In the genomic region with DNA sequence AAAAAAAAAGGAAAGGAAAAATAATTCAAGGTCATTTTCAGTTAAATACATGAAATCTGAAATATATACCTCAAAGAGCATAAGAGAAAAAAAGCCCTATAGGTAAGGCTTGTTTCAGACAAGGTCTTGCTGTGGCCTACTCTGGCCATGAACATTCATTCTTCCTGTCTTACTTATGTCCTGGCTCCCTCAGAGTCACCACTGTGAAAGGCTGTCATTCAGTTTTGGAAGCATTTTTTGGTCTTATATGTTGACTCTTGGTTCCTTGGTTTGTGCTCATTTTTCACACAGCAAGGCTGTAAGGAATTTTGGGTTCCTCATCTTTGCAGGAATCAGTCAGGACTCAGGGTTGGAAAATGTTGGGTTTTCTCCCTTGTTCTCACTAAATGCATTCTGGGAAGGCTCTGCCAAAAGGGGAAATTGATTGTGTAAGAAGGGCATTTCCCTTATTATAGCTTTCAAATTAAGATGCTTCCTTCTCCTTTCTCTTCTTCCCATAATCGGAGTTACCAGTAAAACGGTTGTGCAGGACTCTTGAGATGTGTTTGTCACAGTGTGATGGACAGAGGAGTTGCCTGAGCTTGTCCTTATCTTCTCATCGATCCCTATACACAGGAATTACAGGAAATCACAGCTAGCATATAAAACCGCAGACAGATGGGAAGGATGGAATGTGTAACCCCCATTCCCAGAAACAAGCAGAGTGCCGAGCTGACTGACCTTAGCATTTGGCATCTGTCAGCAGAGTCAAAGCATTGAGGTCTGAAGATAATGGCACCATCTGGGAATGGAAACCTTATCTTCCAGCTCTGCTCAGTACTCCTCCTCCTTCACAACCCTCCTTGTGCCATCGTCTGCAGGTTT, we compare ENCODE assay signal across 9 mouse cellular contexts. TPM values are rescaled to one million over a fixed set of nuclear protein-coding genes. Genes with fewer than 3 reads are reported as not detected.
DNase-seq lines count a peak whose midpoint lies in the region; ATAC-seq and TF ChIP-seq lines count a peak whose summit lies in the region.
"Had no signal": no experiment of that assay in that cellular context is flagged by ENCODE, and none has a peak within 500 bp of the region (broad histone marks: within the 10 kb centered on the region; RNA-seq: fewer than 3 reads in every experiment).

No protein-coding gene starts in this region.

- H3K4me2 ChIP-seq in kidney, embryonic 16.5 days (replicated peaks; ENCODE audit: low read depth, low read length), result no peak overlapping the region
- H3K4me2 ChIP-seq in midbrain, embryonic 12.5 days (replicated peaks), result no peak overlapping the region

- no peaks in the 10 kb centered on the region for H3K36me3 ChIP-seq in kidney, adult 2 months (ENCODE audit: control insufficient read depth, insufficient read depth, low read length)
- no peaks in the 10 kb centered on the region for H3K36me3 ChIP-seq in kidney, embryonic 16.5 days (ENCODE audit: insufficient read depth, low read length)
- no peaks in the 10 kb centered on the region for H3K36me3 ChIP-seq in midbrain, embryonic 12.5 days

- 31% methylated on average over 6 of the region's 6 CpGs for WGBS in kidney, adult 2 months
- 38% methylated on average over 6 of the region's 6 CpGs for WGBS in kidney, embryonic 16.5 days
- 46% methylated on average over 6 of the region's 6 CpGs for WGBS in midbrain, embryonic 12.5 days

- H3K27me3 ChIP-seq in kidney, adult 2 months (replicated peaks; ENCODE audit: control insufficient read depth, insufficient read depth, low read length), result no peaks in the 10 kb centered on the region
- H3K27me3 ChIP-seq in kidney, embryonic 16.5 days (ENCODE audit: insufficient read depth, low read length), result no peaks in the 10 kb centered on the region
- no peaks in the 10 kb centered on the region for H3K27me3 ChIP-seq in midbrain, embryonic 12.5 days

- H3K4me3 ChIP-seq in kidney, adult 2 months (ENCODE audit: insufficient read depth, low read depth, low read length), result no peak overlapping the region
- no peak overlapping the region for H3K4me3 ChIP-seq in kidney, embryonic 16.5 days (ENCODE audit: low read length)
- no peak overlapping the region for H3K4me3 ChIP-seq in midbrain, embryonic 12.5 days

- no peak for ATAC-seq in kidney, embryonic 16.5 days (ENCODE audit: low FRiP score, low TSS enrichment)
- ATAC-seq in hematopoietic stem cell, adult 5-6 weeks (replicated peaks in 1 of 2; ENCODE audit: insufficient read depth in 1 of 2, low FRiP score in 2 of 2, low TSS enrichment in 1 of 2, low read depth in 1 of 2, poor library complexity in 2 of 2, severe bottlenecking in 2 of 2), result peak; percentile 8 to 23; a peak in 1 of 4 replicates
- ATAC-seq in midbrain, embryonic 12.5 days (ENCODE audit: low FRiP score, low read depth), result no peak
- ATAC-seq: intestine, postnatal 0 days had no signal

- TF ChIP-seq POLR2A in kidney, adult 2 months (IDR thresholded peaks at IDR 0.05; ENCODE audit: low read depth, low read length), result no peak
- no peak for TF ChIP-seq POLR2A in brain, embryonic 14.5 days (IDR thresholded peaks at IDR 0.05; ENCODE audit: borderline replicate concordance, extremely low read depth, insufficient read depth, insufficient read length, poor library complexity, severe bottlenecking)

- peak overlapping the region; percentile 46 for H3K27ac ChIP-seq in kidney, adult 2 months (ENCODE audit: insufficient read depth, low read depth, low read length)
- H3K27ac ChIP-seq in kidney, embryonic 16.5 days (ENCODE audit: low read length), result no peak overlapping the region
- H3K27ac ChIP-seq in midbrain, embryonic 12.5 days (replicated peaks), result peak overlapping the region; percentile 63

- H3K9me3 ChIP-seq in kidney, embryonic 16.5 days (ENCODE audit: low read length), result no peaks in the 10 kb centered on the region
- H3K9me3 ChIP-seq in midbrain, embryonic 12.5 days, result no peaks in the 10 kb centered on the region

- H3K4me1 ChIP-seq in kidney, adult 2 months (ENCODE audit: control insufficient read depth, insufficient read depth, low read length), result peaks cover 41% of the 10 kb centered on the region
- peaks cover 28% of the 10 kb centered on the region for H3K4me1 ChIP-seq in kidney, embryonic 16.5 days (ENCODE audit: insufficient read depth, low read length)
- peaks cover 40% of the 10 kb centered on the region for H3K4me1 ChIP-seq in midbrain, embryonic 12.5 days

- TF ChIP-seq CTCF in kidney, adult 2 months (conservative IDR thresholded peaks at IDR 0.05; ENCODE audit: insufficient read depth, insufficient read length, low read depth, low read length), result no peak
- no peak for TF ChIP-seq CTCF in brain, embryonic 14.5 days (IDR thresholded peaks at IDR 0.05; ENCODE audit: borderline replicate concordance, extremely low read depth, insufficient read depth, insufficient read length)

- no peak for DNase-seq in kidney, adult 2 months
- DNase-seq in brain, embryonic 14.5 days (ENCODE audit: low read depth), result peak; percentile 56
- DNase-seq in urinary bladder, postnatal 4 days (ENCODE audit: low spot score in 2 of 2), result no peak
- DNase-seq in left cerebral cortex, adult 8-10 months (ENCODE audit: low spot score in 2 of 2), result no peak
- DNase-seq in thymus, postnatal 0 days (ENCODE audit: low spot score), result no peak

- no peak overlapping the region for H3K9ac ChIP-seq in kidney, embryonic 16.5 days (replicated peaks; ENCODE audit: low read length)
- H3K9ac ChIP-seq in midbrain, embryonic 12.5 days (replicated peaks), result no peak overlapping the region; the same call in 1 of the 2 replicates

RNA-seq across cellular contexts. Expression of gene Susd6, which starts 21.6 kb away (rescaled TPM):
- polyA plus RNA-seq in kidney, adult 2 months (2012; rRNA removed), result 65.5 and 80.0 TPM in 2 replicates
- 17.1 and 19.5 TPM in 2 replicates for polyA plus RNA-seq in kidney, embryonic 16.5 days (2015; fragmentation: Nextera tagmentation; extraction: Ambion mirVana)
- polyA plus RNA-seq in brain, embryonic 14.5 days (2012; rRNA removed), result 21.7 and 23.2 TPM in 2 replicates
- total RNA-seq in hematopoietic stem cell, adult 5-6 weeks (2017), result 27.5 and 31.9 TPM in 2 replicates
- polyA plus RNA-seq in midbrain, embryonic 12.5 days (2016; fragmentation: Nextera tagmentation; extraction: Ambion mirVana), result 22.3 and 23.5 TPM in 2 replicates
- total RNA-seq in left cerebral cortex, adult 8-10 months (2022), result 10 to 100 TPM; 34.7 to 38.2 (median 35.5) TPM
- polyA plus RNA-seq in thymus, postnatal 0 days (2015; fragmentation: Nextera tagmentation; extraction: Ambion mirVana), result 21.0 and 21.1 TPM in 2 replicates

RNA-seq across cellular contexts. Expression of gene Ccdc177, which starts 51.4 kb away (rescaled TPM):
- not detected in 2 replicates for polyA plus RNA-seq in kidney, adult 2 months (2012; rRNA removed)
- polyA plus RNA-seq in kidney, embryonic 16.5 days (2015; fragmentation: Nextera tagmentation; extraction: Ambion mirVana), result 0.11 and 0.12 TPM in 2 replicates
- 13.0 and 15.3 TPM in 2 replicates for polyA plus RNA-seq in brain, embryonic 14.5 days (2012; rRNA removed)
- 0.06 TPM in 1 of 2 replicates, not detected in the other for total RNA-seq in hematopoietic stem cell, adult 5-6 weeks (2017)
- polyA plus RNA-seq in midbrain, embryonic 12.5 days (2016; fragmentation: Nextera tagmentation; extraction: Ambion mirVana), result 7.8 and 9.7 TPM in 2 replicates
- 10 to 100 TPM; 12.9 to 14.9 (median 13.8) TPM for total RNA-seq in left cerebral cortex, adult 8-10 months (2022)
- 0.03 TPM in 1 of 2 replicates, not detected in the other for polyA plus RNA-seq in thymus, postnatal 0 days (2015; fragmentation: Nextera tagmentation; extraction: Ambion mirVana)

Comparison
In these comparisons a context has a peak if more than half of its experiments do, and no peak if none do; other contexts are left out.
1. ATAC-seq: peak in hematopoietic stem cell, adult 5-6 weeks (2 of 2); none in kidney, embryonic 16.5 days (single experiment) and midbrain, embryonic 12.5 days (single experiment).